Mouse (Mus musculus): Measurements from ENCODE around the gene Mrps21. TPM values are rescaled to one million over a fixed set of nuclear protein-coding genes. Genes with fewer than 3 reads are reported as not detected.

Gene Mrps21
- 100 to 1,000 TPM; 208 to 254 TPM for polyA plus RNA-seq (2017; shearing (Covaris generic))

GRCm38 (mm10) chr3:95871392-95871867 is at the start of gene Mrps21:
TSS of gene Mrps21 (minus strand) at chr3:95871519.

DNA sequence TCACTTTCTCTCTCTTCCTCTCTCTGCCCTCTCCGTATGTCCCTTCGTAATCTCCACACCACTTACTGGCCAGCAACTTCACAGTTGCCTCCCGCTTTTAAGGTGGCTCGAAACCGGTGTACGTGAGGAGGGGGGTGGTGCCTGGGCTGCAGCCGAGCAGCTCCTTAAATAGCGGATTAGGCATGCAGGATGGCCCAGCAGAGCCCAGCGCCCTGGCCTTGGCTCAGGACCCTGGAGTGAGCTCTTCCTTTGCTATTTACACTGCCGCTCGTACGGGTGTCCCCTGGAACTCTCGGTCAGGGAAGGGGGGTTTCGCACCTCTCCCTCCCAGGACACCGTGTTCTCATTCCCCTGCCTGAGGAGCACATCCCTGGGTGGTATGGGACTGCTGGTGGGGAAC is 33.2 kb upstream of the Mrps21 start, which contains the start of gene Car14:
Gene Car14, minus strand, starts transcription at position 124 of the 400 bp plus-strand sequence.

GRCm38 (mm10) chr3:95893606-95894316 is 22.4 kb upstream of the Mrps21 start, which contains the start of gene Aph1a:
TSS of gene Aph1a (plus strand) at chr3:95893969.

DNA sequence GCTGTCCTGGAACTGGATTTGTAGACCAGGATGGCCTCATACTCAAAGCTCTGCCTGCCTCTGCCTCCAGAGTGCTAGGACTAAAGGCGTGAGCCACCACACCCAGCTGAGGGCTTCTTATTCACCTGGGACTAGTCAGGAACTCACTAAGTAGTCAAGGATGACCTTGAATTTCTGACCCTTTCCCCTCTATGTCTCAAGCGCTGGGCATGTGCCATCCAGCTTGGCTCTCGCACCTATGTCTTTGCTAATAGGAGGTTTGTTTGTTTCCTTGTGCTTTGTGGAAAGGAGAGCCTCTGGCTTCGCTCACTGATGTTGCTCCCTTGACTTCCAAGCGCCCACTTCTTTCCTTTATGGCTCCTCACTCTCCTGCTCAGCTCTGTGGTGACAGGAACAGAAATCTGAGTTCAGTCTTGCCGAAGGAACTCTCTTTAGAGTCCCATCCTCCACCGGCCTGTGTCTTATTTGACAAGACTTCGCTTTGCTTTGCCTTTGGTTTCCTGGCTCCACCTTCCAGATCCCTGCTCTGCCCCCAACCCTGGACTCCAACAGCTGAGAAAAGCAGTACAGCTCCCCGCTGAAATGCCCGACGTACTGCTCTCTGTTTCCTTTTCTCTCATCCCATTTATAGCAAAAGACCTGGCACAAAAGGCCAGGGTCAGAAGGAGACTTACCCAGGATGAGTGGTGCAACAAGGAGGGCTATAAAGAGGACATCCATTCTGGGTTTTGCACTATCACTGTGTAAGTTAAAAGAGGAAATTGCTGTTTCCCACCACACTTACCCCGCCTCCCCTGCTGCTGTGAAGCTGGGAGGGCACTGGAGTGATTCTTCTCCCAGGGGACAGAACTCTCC is 20.1 kb upstream of the Mrps21 start, which contains the start of gene BC028528:
Gene BC028528, minus strand, starts transcription at position 795 of the 855 bp plus-strand sequence.

DNA sequence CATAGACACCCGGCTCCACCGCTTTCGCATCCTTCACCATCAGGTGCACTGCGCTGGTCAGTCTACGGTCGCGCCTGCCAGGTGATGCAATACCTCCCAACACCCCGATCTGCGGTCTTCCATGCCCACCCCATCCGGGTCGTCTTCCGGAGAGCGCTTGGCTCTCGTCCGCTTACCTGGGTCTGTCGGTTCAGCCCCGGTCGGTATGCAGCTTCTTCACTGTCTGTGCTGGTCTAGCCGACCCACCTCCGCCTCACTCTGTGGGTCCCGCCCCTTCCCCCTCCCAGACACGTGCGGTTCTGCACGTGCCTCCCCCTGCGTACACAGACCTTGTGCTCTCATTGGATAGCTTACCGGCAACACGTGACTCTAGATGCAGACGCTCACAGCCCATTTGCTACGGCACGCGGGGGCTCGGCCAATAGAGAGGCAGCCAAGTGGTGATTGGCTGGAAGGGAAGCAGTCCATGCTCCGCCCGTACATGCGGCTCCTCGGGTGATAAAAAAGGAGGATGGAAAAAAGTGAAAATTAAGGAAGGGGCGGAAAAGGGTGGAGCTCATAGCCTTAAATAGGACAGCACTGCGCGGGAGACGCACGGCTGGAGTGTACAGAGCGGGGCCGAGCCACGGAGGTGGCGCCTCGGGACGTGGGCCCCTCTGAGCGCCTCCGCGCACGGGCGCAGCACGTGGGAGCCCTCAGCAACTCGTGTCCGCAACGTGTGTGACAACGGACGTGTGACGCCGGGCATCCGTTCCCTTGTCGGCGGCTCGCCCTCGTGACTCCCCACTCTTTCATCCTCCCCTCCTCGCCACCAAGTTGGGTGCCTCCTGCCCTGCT is 10.9 kb upstream of the Mrps21 start, which contains the start of gene Ciart:
Gene Ciart, minus strand, starts transcription at position 273 of the 837 bp plus-strand sequence.

DNA sequence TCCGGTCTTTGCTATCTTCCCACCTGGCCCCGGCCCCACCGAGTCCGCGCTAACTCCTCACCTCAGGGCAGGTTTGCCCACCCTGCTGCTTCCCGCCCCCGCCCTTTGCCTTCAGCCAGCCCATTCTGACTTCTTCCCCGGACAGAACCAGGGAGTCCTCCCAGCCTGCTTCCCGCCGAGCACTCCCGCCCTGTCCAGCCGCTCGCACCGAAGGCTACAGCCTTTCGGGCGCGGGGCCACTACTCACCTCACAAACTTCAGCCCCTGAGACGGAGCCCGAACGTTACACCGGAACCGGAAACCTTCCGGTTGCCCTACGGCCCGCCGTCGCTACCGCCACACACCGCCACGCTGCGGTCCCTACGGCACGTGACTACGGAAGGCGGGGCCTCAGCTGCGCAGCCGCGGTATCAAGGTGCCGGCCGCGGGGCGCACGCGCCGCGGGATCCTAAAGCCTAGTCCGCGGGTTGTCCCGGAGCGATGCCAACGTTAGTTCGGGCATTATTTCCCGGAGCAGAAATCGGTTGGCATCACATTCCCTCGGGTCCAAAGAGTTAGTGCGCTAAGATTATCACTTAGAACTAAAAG is 15.7 kb downstream of the Mrps21 start, which contains the start of gene Prpf3:
Gene Prpf3, minus strand, starts transcription at position 384 of the 588 bp plus-strand sequence.

DNA sequence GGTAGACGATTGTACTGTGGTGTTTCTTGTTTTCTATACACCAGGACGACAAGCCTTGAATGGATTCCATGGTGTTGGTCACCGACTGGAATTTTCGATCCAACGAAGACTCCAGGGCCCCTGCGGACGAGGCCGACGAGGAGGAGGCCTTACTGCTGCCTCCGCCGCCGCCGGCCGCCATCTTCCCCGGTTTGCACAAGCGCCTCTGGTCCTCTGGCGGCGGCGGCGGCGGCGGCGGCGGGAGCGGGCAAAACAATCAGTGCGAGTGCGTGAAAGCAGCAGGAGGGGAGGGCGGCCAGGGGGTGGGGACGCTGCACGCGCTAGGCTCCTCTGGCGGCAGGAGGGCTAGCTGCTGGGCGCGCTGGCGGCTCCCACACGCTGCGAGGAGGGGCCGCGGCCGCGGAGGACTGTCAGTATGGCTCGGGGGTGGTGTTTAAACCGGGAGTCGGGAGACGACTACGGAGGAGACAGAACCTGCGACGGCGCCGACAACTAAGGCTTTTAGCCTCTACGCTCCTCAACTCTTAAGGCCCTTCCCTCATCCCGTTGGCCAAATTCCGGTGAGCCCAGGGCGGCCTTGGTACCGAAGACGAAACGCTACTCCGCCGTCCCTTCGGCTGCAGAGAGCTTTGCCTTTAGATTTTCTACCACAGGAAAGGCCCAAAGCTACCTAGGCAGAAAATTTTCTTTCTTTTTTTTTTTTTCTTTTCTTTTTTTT is 52.6 kb downstream of the Mrps21 start, which contains the start of gene Rprd2:
Gene Rprd2, minus strand, starts transcription at position 293 of the 718 bp plus-strand sequence.

Other genes with a start within 250 kb of the Mrps21 start
- gene Ensa, start 246.5 kb downstream of the Mrps21 start, polyA plus RNA-seq (2017; shearing (Covaris generic)), result 10 to 100 TPM; 74.4 to 87.9 TPM
- 100 to 1,000 TPM; 526 to 541 TPM for gene Mcl1, start 212.7 kb downstream of the Mrps21 start, polyA plus RNA-seq (2017; shearing (Covaris generic))
- 10 to 100 TPM in 1 of 2 experiments, 1 to 10 TPM in 1; 6.2 to 11.5 TPM for gene Adamtsl4, start 183.6 kb downstream of the Mrps21 start, polyA plus RNA-seq (2017; shearing (Covaris generic))
- 100 to 1,000 TPM; 228 to 314 TPM for gene Ecm1, start 131.9 kb downstream of the Mrps21 start, polyA plus RNA-seq (2017; shearing (Covaris generic))
- 10 to 100 TPM; 58.7 to 74.1 TPM for gene Tars2, start 111.3 kb downstream of the Mrps21 start, polyA plus RNA-seq (2017; shearing (Covaris generic))
- 10 to 100 TPM; 29.6 to 34.0 TPM for gene Rprd2, start 52.7 kb downstream of the Mrps21 start, polyA plus RNA-seq (2017; shearing (Covaris generic))
- gene Prpf3, start 15.6 kb downstream of the Mrps21 start, polyA plus RNA-seq (2017; shearing (Covaris generic)), result 10 to 100 TPM; 49.5 to 50.7 TPM
- 1 to 10 TPM; 3.9 to 6.4 TPM for gene Ciart, start 10.7 kb upstream of the Mrps21 start, polyA plus RNA-seq (2017; shearing (Covaris generic))
- gene BC028528, start 20.5 kb upstream of the Mrps21 start, polyA plus RNA-seq (2017; shearing (Covaris generic)), result 1 to 10 TPM in 1 of 2 experiments, under 1 TPM in 1; 0.47 to 1.1 TPM
- 10 to 100 TPM; 53.7 to 66.8 TPM for gene Aph1a, start 22.4 kb upstream of the Mrps21 start, polyA plus RNA-seq (2017; shearing (Covaris generic))
- under 1 TPM in 1 of 2 experiments, not detected in 1; 0.45 TPM for gene Car14, start 33.2 kb upstream of the Mrps21 start, polyA plus RNA-seq (2017; shearing (Covaris generic))
- gene Anp32e, start 57.7 kb upstream of the Mrps21 start, polyA plus RNA-seq (2017; shearing (Covaris generic)), result 100 to 1,000 TPM; 188 to 300 TPM
- gene Plekho1, start 124.5 kb upstream of the Mrps21 start, polyA plus RNA-seq (2017; shearing (Covaris generic)), result 10 to 100 TPM in 1 of 2 experiments, 1 to 10 TPM in 1; 8.6 to 24.9 TPM
- gene Vps45, start 186.9 kb upstream of the Mrps21 start, polyA plus RNA-seq (2017; shearing (Covaris generic)), result 10 to 100 TPM; 24.6 to 40.2 TPM
- gene Otud7b, start 233.0 kb upstream of the Mrps21 start, polyA plus RNA-seq (2017; shearing (Covaris generic)), result 10 to 100 TPM; 12.6 to 13.5 TPM